Mouse (Mus musculus) kidney, postnatal 0 days (tissue): ENCODE results near the gene Pde4d. TPM values are rescaled to one million over a fixed set of nuclear protein-coding genes. Genes with fewer than 3 reads are reported as not detected.

ENCODE experiments used
- ATAC-seq: fragments of 200-750 bp; cut with Nextera tagmentation; replicated peaks from 2 replicates; pipeline ENCODE4 v1.8.0; 2017; ENCODE audit warnings: low read depth, moderate number of reproducible peaks, moderate TSS enrichment, moderate library complexity; ENCODE audit not compliant: low FRiP score
- DNase-seq: peaks from one replicate; pipeline ENCODE4 v3.0.0-alpha.2; 2016; ENCODE audit warnings: low spot score
- H3K27ac ChIP-seq: fragments of 300-500 bp; sonication (generic); 2 replicates; pipeline ENCODE4 v1.5.1; 2014; ENCODE audit warnings: mild to moderate bottlenecking
- H3K27me3 ChIP-seq: fragments of 300-500 bp; sonication (generic); 2 replicates; pipeline ENCODE4 v1.6.1; 2014; ENCODE audit warnings: low read length, mixed read lengths; ENCODE audit not compliant: insufficient read depth
- H3K36me3 ChIP-seq: fragments of 300-500 bp; sonication (generic); 2 replicates; pipeline ENCODE4 v1.6.1; 2014; ENCODE audit warnings: low read length, mixed read lengths; ENCODE audit not compliant: insufficient read depth
- H3K4me1 ChIP-seq: fragments of 300-500 bp; sonication (generic); replicated peaks from 2 replicates; pipeline ENCODE4 v1.6.1; 2014; ENCODE audit warnings: antibody characterized with exemption, low read length, mixed read lengths; ENCODE audit not compliant: insufficient read depth
- H3K4me2 ChIP-seq: fragments of 300-500 bp; sonication (generic); 2 replicates; pipeline ENCODE4 v1.6.1; 2014; ENCODE audit warnings: mild to moderate bottlenecking, low read length, moderate library complexity, mixed read lengths
- H3K4me3 ChIP-seq: fragments of 300-500 bp; sonication (generic); replicated peaks from 2 replicates; pipeline ENCODE4 v1.5.1; 2014; ENCODE audit warnings: low read depth, low read length
- H3K9ac ChIP-seq: fragments of 300-500 bp; sonication (generic); 2 replicates; pipeline ENCODE4 v1.6.1; 2014; ENCODE audit warnings: low read depth, low read length
- H3K9me3 ChIP-seq: fragments of 300-500 bp; sonication (generic); replicated peaks from 2 replicates; pipeline ENCODE4 v1.6.1; 2016; ENCODE audit warnings: low read length, inconsistent platforms, mixed read lengths
- CTCF ChIP-seq: IDR thresholded peaks from 2 replicates; pipeline ENCODE4 v1.5.1; 2016; ENCODE audit warnings: antibody characterized with exemption, low read depth, mild to moderate bottlenecking, moderate library complexity
- WGBS: fragments of 180-500 bp; shearing (Covaris S2); extraction: QIAGEN DNeasy Blood & Tissue Kit; methylation state at CpG from one replicate; pipeline ENCODE4 v1.1.7; 2014; 5-methylcytosine and 5-hydroxymethylcytosine counted together
- polyA plus RNA-seq: library from polyadenylated mRNA; unstranded; fragments of >200 nt; fragmentation: Nextera tagmentation; extraction: Ambion mirVana; gene quantifications from 2 replicates; pipeline ENCODE4 v1.2.1, GENCODE M21; 2015

Gene Pde4d
- polyA plus RNA-seq, 1 experiment from 2014 or later, result 7.1 TPM

GRCm38 (mm10) chr13:108552288-108552687 lies 102.5 kb downstream of the Pde4d start:
- no peak for ATAC-seq
- TF ChIP-seq CTCF, result no peak
- 33% methylated on average over 5 of the region's 5 CpGs for WGBS

DNA sequence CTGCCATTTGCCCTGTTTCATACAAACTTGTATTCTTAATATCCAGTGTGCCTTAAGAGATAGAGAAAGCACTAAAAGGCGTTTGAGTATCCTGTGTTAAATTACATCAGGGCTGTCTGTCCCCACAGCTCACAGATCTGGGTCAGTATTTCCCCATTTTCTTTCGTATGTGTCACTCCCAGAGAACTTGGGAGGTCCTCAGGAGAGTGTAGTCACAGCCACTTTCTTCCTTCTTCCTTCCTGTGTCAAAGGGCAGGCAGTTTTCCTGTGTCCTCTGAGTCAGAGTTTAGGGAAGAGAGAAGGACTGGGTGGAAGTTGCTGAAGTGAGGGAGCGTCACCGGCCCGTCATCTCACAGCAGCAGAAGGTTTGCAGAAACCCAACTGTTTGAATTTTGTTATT lies 103.2 kb downstream of the Pde4d start:
- no peak overlapping the region for H3K9ac ChIP-seq
- DNase-seq (no peak), ATAC-seq (no peak)
- no peaks in the 10 kb centered on the region for H3K9me3 ChIP-seq
- no peak overlapping the region for H3K4me3 ChIP-seq
- H3K4me2 ChIP-seq, result no peak overlapping the region
- H3K4me1 ChIP-seq, result no peaks in the 10 kb centered on the region
- H3K27me3 ChIP-seq, result no peaks in the 10 kb centered on the region
- no peak overlapping the region for H3K27ac ChIP-seq
- no peaks in the 10 kb centered on the region for H3K36me3 ChIP-seq
- TF ChIP-seq CTCF, result no peak
- 52% methylated on average over 5 of the region's 5 CpGs for WGBS

More at GRCm38 (mm10) chr13:108552288-108552687, 102.5 kb downstream of the Pde4d start:
- no peaks in the 10 kb centered on the region for H3K4me1 ChIP-seq
- H3K4me2 ChIP-seq, result no peak overlapping the region
- H3K4me3 ChIP-seq, result no peak overlapping the region
- H3K9me3 ChIP-seq, result no peaks in the 10 kb centered on the region
- H3K27ac ChIP-seq, result no peak overlapping the region
- no peaks in the 10 kb centered on the region for H3K27me3 ChIP-seq
- no peaks in the 10 kb centered on the region for H3K36me3 ChIP-seq
- no peak for DNase-seq
- no peak overlapping the region for H3K9ac ChIP-seq

DNA sequence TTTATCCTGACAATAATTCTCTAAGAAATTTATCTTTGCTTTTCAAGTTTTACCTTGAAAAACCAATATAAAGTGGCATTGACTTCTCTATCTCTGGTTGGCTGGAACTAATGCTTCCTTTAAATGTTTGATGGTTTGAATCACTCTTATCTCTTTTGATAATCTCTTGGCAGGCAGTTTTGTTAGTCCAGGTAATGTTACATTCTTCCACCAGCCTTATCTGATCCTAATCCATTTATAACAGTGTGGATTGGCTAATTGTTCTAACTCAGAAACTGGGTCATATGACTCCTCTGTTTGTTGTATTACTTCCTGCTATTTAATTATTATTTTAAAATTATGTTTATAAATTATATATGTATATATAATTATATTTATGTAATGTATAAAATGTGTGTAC lies 105.2 kb downstream of the Pde4d start:
- no peak overlapping the region for H3K4me2 ChIP-seq
- no peaks in the 10 kb centered on the region for H3K9me3 ChIP-seq
- no peak overlapping the region for H3K27ac ChIP-seq
- ATAC-seq, result no peak
- H3K4me1 ChIP-seq, result no peaks in the 10 kb centered on the region
- H3K27me3 ChIP-seq, result no peaks in the 10 kb centered on the region
- no peak overlapping the region for H3K9ac ChIP-seq
- TF ChIP-seq CTCF, result no peak
- no peak for DNase-seq
- H3K36me3 ChIP-seq, result no peaks in the 10 kb centered on the region
- H3K4me3 ChIP-seq, result no peak overlapping the region

DNA sequence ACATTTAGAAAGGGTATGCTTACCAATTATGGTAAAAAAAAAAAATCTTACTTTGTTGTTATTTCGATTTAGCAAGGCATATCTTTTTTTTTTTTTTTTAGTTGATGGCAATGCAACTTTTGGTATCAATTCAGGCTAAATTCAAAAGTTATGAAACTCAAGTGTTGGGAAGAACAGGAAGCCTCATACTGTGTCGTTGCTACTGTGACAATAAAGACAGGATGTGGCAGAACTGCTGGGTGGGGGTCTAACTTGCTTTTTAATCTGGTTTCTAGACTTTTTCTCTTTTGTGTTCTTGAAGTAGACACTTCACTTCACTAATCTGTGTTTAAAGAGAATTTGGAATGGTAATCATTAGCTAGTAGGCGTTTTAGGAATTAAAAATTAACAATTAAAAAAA lies 147.2 kb downstream of the Pde4d start:
- Histone ChIP-seq H3K4me3 (no peak overlapping the region), H3K9ac (no peak overlapping the region), H3K36me3 (no peaks in the 10 kb centered on the region), H3K9me3 (no peaks in the 10 kb centered on the region), H3K4me1 (no peaks in the 10 kb centered on the region), H3K4me2 (no peak overlapping the region), H3K27me3 (no peaks in the 10 kb centered on the region), H3K27ac (no peak overlapping the region)
- WGBS, result 69% methylated on average over 3 of the region's 3 CpGs
- no peak for ATAC-seq
- DNase-seq, result no peak
- no peak for TF ChIP-seq CTCF

DNA sequence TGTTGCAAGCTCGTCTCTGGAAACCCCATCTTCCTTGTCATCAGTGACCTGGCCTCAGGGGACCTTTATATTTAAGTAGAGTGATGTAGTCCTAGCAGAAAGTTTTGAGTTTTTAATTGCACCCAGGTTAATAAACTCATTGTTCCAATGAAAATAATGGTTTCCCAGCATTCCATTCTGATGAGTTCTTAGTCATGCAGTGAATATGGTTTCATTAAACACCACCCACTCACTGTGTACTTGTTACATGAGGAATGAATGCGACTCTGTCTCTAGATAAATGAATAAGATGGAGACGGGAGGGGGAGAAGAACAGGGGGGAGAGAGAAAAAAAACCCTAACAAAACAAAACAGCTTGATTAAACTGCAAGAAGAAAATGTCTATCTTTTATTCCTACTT lies 148.9 kb downstream of the Pde4d start:
- TF ChIP-seq CTCF, result no peak
- H3K9me3 ChIP-seq, result no peaks in the 10 kb centered on the region
- no peak overlapping the region for H3K4me3 ChIP-seq
- H3K4me1 ChIP-seq, result no peaks in the 10 kb centered on the region
- no peaks in the 10 kb centered on the region for H3K27me3 ChIP-seq
- DNase-seq (no peak), ATAC-seq (no peak)
- H3K9ac ChIP-seq, result no peak overlapping the region
- no peaks in the 10 kb centered on the region for H3K36me3 ChIP-seq
- H3K27ac ChIP-seq, result no peak overlapping the region
- 64% methylated on average over 3 of the region's 3 CpGs for WGBS
- no peak overlapping the region for H3K4me2 ChIP-seq

DNA sequence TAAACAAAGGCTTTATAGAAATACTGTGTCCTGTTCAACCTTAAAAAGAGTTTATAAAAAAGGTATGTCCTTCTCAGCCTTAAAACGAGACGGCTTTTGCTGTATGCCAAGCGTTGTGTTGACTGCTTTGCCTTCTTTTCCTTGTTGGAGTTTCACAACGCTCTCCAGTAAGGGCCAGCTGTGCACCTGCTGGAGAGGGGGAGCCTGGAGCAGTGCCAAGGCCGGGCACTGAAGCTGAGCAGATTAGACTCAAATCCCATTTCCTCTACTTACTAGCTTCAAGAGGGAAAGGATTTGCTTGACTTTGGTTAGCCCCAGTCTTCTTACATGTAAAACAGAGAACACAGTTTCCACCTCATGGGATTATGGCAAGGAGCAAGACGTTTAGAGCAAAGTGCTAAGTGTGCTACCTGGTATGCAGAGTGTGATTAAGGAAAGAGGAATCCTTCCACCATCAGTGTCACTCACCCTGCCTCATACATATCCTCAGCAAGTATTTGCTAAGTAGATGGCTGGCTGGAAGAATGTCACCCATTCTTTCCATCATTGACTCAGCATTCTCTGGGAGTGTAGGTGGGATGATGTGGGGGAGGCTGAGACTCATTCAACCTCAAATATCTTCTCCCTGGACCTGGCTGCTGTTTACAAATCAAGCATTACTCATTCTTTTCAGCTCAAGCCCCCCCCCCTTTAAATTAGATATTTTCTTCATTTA lies 149.6 kb downstream of the Pde4d start:
- H3K36me3 ChIP-seq, result no peaks in the 10 kb centered on the region
- 55% methylated on average over 6 of the region's 6 CpGs for WGBS
- ATAC-seq, result no peak

DNA sequence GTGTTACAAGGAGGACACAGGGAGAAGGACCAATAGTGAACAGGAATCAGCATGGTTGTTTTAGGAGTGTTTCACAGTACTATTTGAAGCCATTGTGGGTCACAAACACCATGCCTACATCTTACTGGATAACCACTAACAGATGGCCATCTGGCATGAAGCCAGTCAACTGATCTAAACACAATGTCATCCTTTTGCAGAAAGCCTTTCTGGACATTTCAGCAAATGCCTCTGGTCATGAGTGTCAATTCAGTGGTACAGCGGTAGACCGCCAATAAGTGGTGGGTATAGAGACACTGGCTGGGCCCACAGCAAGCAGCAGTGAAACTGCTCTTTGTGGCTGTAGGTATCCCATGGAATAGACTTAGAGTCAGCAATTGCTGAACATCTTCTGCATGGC lies 151.3 kb downstream of the Pde4d start:
- H3K4me1 ChIP-seq, result no peaks in the 10 kb centered on the region
- no peak for TF ChIP-seq CTCF
- H3K36me3 ChIP-seq, result no peaks in the 10 kb centered on the region
- ATAC-seq, result no peak
- H3K4me3 ChIP-seq, result no peak overlapping the region
- H3K9me3 ChIP-seq, result no peaks in the 10 kb centered on the region
- no peak for DNase-seq
- H3K4me2 ChIP-seq, result no peak overlapping the region
- H3K27ac ChIP-seq, result no peak overlapping the region
- no peak overlapping the region for H3K9ac ChIP-seq
- no peaks in the 10 kb centered on the region for H3K27me3 ChIP-seq
- WGBS, result 94% methylated on average over 2 of the region's 2 CpGs

More for the DNA sequence above, 149.6 kb downstream of the Pde4d start:
- Histone ChIP-seq H3K27ac (no peak overlapping the region), H3K4me2 (no peak overlapping the region), H3K4me3 (no peak overlapping the region), H3K27me3 (no peaks in the 10 kb centered on the region), H3K9ac (no peak overlapping the region), H3K9me3 (no peaks in the 10 kb centered on the region), H3K4me1 (no peaks in the 10 kb centered on the region)
- TF ChIP-seq CTCF, result no peak
- DNase-seq, result no peak
